Mouse (Mus musculus) erythroblast, embryonic 14.5 days (primary cell): ENCODE measurements around the gene Klhl36.

Experiments
- GATA1 ChIP-seq: IDR thresholded peaks from 2 replicates; pipeline ENCODE4 v1.6.1; 2012; ENCODE audit warnings: low read length, inconsistent platforms, mixed read lengths
- TAL1 ChIP-seq: IDR thresholded peaks from 3 replicates; pipeline ENCODE4 v1.6.1; 2012; ENCODE audit warnings: low read length, inconsistent platforms, mixed read lengths

- no peak for TF ChIP-seq GATA1
- no peak for TF ChIP-seq TAL1
These were observed 18.6 kb upstream of the Klhl36 start for GRCm38 (mm10) chr8:119843444-119843843.
